Mouse (Mus musculus) T-helper 2 cell (primary cell): ENCODE measurements around the gene Gm49337.
"Not testable (repeated sequence)": the region's sequence is repeated elsewhere in the genome, so short reads cannot be mapped to it uniquely, and the experiment has no call there.

Experiments used
- in situ Hi-C: fragments of 300-600 bp; cut with MboI, MseI; formaldehyde crosslinking; loops from one replicate; pipeline ENCODE4 v1.15.1; 2025; ENCODE audit warnings: high pct_unique_total_duplicates

Gene Gm49337

DNA sequence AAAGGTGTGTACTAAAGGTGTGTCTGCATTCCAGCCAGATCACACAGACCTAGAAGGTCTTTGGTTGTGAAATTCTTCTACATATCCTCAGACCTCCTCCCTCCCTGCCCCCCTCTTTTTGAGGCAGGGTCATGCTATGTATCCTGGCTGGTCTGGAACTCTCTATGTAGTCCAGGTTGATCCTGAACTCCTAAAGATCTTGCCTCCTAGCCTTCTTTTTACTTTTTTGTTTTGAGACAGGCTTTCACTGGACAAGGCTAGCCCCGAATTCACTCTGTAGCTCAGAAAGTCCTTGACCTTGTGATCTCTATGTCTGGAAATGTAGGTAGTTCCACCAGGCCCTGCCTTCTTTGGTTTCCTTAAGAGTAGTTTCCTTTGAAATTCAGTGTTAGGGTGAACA, 35.7 kb downstream of the Gm49337 start:
- in situ Hi-C loops = no loop called here

- in situ Hi-C loops = no loop called here
Measured at GRCm38 (mm10) chr4:116215895-116216605, 42.9 kb downstream of the Gm49337 start.

DNA sequence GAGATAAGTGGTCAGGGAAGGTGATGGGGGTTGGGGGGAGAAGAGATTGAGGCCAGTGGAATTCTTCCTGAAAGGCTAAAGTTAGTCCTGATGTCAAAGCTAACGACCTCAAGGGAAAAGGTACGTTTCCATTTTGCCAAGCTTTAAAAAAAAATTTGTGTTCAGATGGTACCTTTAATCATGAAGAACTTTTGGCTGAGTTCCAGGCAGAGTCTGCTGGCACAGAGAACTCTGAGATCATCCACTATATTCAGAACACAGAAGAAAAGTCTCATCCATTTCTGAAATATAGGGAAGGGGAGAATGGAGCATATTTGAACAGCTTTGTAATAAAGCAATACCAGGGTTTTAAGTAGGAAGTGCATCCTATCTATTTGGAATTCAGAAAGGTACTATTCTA, 43.9 kb downstream of the Gm49337 start:
- in situ Hi-C loops = no loop called here

GRCm38 (mm10) chr4:116217661-116218060, 44.5 kb downstream of the Gm49337 start:
- in situ Hi-C loops = not testable (repeated sequence)

GRCm38 (mm10) chr4:116219056-116219455, 45.9 kb downstream of the Gm49337 start:
- in situ Hi-C loops = no loop called here

- in situ Hi-C loops = no loop called here
Measured at GRCm38 (mm10) chr4:116220071-116220650, 47.0 kb downstream of the Gm49337 start.

GRCm38 (mm10) chr4:116220780-116221139, 47.6 kb downstream of the Gm49337 start:
- in situ Hi-C loops = no loop called here

DNA sequence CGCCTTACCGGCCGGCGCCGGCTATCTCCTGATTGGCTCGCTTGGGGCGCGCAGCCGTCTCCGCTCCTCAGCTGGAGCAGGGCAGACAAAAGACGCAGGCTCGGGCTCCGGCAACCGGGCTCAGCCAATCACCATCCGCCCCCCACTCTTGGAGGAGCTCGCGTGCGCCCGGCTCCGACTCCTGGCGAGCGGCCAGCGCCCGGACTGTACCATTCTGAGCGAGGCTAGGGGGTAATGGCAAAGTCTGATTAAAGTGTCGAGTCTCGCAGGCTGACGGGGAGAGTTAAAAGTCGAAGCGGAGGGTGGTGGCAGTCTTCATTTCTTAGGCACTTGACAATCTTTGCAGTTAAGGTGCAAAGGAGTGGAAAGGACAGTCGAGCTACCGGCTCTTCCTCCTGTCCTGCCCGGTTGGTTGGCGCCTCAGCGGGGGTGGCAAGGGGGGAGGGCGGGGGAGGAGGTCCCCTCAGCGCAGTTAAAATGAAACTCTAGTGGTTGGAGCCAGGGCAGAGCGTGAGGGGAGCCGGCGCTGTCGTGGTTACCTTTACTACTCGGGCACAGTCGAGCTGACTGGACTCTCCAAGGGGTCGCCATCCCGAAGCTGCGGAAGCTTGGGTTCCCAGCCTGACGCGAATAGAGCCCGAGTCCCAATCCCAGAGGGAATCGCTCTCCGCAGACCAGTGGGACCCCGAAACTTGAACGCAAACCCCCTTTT, 48.1 kb downstream of the Gm49337 start, which contains the start of gene Pik3r3:
TSS of gene Pik3r3 (plus strand) at position 479 of the 712 bp plus-strand sequence.
- in situ Hi-C loops = no loop called here

DNA sequence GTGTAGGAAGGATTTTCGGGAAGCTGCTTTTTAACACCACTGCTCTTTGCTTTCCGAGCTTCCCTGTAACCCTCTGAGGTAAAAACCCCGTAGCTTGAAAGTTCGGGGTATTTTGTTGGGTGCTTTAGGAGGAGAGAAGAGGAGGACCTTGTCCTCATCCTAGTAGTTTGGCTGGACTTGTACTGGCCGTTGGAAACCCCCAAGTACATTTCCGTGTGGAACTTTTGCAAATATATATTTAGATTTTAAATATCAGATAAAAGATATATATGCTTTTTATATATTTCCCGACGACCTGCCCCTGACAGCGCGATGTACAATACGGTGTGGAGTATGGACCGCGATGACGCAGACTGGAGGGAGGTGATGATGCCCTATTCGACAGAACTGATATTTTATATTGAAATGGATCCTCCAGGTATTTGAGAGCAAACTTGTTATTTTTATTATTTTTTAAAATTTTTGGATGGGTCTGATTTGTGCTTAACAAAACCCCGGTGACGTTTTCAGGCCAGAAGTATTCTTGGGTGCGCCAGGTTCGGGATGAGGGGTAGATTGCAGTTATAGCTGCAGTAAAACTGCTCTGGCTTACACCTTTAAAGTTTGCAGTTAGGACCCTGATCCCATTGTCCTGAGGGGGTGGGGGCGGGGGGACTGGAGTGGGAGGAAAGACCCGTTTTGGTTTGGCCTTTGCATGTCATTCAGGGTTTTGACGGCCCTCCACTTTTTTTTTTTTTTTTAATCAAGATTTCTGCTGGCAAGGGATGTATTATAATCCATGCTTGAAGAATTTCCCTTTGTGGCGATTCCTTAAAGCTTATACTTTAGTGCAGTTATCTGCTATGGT, 49.0 kb downstream of the Gm49337 start:
- in situ Hi-C loops = no loop called here

GRCm38 (mm10) chr4:116222843-116223119, 49.6 kb downstream of the Gm49337 start:
- in situ Hi-C loops = no loop called here

DNA sequence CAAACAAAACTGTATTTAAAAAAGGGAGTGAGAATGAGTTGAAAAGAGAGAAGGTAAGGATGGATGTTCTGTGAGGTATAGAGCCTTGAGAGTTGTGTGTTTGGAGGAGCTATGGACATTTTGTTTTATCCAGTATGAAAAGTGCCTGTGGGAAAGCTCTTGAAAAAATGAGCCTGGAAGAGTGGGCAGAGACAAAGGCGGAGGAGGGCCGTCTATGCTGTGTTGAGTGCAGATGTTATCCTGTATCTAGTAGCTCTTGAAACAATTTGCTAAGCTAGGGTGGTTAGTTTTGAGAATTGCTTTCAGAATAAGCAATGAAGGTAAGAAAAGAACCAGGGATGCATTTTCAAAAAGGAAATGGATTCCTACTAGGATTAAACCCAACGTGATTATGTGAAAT, 70.2 kb downstream of the Gm49337 start:
- in situ Hi-C loops = no loop called here

DNA sequence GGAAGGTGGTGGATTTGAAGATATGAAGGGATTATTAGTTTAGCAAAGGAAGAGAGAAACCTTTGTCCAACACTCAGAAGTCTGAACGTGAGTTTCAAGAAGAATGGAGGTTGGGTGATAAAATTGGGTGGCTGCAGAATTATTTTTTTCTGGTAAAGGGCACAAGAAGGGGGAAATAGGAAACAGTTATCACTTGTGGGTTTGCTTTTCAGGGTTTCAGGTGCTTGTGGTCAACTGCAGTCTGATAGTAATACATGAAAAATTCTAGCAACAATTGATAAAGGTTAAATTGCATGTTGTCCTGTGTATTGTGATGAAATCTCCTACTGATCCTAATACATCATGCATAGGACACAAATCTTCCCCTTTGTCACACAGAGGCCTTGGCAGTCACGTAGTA, 71.1 kb downstream of the Gm49337 start:
- in situ Hi-C loops = no loop called here

DNA sequence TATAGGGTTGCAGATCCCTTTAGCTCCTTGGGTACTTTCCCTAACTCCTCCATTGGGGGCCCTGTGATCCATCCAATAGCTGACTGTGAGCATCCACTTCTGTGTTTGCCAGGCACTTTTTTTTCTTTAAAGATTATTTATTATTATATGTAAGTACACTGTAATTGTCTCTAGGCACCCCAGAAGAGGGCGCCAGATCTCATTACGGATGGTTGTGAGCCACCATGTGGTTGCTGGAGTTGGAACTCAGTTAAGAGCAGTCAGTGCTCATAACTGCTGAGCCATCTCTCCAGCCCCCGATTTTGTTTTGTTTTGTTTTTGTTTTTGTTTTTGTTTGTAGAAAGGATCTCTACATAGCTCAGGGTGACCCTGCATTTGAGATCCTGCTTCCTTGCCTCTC, 72.7 kb downstream of the Gm49337 start:
- in situ Hi-C loops = not testable (repeated sequence)

- in situ Hi-C loops = no loop called here
Measured at GRCm38 (mm10) chr4:116249986-116250385, 76.8 kb downstream of the Gm49337 start.

GRCm38 (mm10) chr4:116268220-116268619, 95.0 kb downstream of the Gm49337 start:
- in situ Hi-C loops = no loop called here

DNA sequence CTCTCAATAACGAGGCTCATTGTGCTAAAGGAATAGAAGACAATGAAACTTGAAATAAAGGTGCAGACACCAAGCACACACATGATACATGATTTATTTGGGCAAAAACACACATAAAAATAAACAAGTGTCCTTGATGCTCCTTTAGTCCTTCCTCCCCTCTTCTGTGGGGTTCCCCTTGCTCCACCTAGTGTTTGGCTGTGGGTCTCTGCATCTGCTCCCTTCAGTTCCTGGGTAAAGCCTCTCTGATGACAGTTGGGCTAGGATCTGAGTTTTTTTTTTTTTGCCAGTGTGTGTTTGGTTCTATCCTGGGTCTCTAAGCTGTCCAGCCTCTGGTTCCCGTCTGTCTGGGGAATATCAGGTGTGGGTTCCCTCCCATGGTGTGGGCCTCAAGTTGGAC, 109.0 kb downstream of the Gm49337 start:
- in situ Hi-C loops = no loop called here

- in situ Hi-C loops = no loop called here
Measured at GRCm38 (mm10) chr4:116291561-116291960, 118.4 kb downstream of the Gm49337 start.

DNA sequence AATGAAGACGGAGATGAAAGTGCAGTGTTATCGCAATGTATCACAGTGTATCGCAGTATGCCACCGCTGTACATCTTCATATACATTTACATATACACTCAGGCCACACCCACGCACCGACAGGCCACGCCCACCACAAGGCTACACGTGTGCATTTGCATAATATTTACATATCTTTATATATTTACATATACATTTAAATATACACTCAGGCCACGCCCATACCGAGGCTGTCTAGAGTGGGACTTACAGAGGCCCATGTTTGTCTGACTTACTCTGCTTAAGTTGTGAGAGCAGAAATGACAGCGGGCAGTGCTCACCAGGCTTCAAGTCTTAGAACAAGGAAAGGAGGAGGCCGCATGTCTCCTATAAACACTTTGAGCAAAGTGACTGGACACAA, 120.1 kb downstream of the Gm49337 start:
- in situ Hi-C loops = no loop called here

DNA sequence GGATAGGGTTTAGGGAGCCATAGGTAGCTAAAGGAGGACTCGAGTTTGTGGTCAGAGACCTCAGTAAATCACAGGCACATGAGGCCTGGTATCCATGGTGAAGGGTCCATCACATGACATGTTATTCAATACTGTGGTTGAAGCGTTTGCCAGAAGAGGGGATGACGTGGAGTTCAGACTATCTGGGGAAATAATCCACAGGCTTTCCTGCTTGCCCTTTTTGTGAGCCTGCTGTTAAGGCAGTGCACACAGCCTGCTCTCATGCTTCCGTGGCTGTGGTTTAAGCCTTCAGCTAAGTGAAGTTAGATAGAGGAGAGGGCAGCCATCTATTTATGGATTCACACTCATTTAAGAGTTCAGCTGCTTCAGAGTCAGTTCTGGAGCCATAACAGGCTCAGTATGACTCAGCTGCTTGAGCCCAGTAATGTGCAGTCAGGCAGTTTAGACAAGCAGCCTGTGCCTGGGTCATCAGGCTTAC, 127.7 kb downstream of the Gm49337 start:
- in situ Hi-C loops = no loop called here

GRCm38 (mm10) chr4:116304551-116304950, 131.4 kb downstream of the Gm49337 start:
- in situ Hi-C loops = no loop called here

DNA sequence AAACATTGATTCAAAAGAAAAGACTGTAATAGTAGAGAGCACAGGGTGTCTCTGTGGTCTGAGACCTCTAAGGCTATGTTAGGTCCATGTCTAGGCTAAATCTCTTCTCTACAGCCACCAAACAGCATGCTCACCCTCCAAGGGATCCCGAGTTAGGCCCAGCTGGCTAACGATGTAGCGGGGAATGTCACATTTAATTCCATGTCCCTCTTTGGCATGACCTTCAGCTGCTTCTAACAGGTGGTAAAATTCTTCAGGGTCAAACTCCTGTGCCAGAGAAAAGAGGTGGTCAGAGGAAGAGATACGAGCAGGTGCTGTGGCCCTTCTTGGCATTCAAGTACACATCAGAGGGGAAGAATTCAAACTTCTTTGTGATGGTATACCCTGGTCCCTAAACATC, 144.4 kb downstream of the Gm49337 start:
- in situ Hi-C loops = no loop called here

DNA sequence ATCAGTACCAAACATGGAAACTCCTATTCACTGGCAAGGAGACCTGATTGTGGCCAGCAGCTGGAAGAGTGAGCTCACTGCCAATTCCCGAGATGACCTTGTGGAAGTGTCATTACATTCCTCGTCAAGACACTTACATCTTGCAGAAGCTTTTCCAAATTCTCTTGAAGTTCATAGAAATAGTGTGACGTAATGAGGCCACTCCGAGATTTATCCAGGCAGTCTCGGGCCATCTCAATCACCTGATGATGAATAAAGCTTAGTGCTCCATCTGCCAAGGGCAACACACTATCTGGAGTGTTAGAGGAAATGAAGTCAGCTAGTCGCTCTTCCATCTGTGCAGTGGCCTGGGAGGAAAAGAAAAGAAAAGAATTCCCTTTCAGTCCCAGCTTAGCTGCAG, 148.9 kb downstream of the Gm49337 start:
- in situ Hi-C loops = no loop called here
